Mouse (Mus musculus): ENCODE measurements at regions not wholly inside any gene's neighbourhood (a gene's known extent, or its start where the extent isn't known, plus 50 kb on each side); places are given as distances from the start of the nearest gene placed in this dataset.

DNA sequence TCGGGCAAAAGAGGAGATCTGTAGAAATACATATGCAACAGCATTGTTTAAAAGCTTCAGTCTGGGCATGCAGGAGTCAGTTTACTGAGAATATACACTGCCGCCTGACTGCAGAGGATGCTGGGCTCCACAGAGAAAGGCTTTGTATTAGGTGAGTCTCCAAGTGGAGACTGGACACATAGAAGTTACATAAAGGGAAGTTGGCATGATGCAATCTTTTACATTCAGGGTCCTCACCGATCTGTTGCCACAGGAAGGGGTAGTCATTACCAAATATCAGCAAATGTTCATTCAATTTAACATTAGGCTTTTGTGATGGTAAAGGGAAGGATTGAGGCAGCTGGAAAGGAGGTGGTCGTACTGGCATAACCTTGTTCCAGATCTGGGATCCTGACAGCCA, 89.7 kb upstream of the Arntl start:
- no peak for DNase-seq

DNA sequence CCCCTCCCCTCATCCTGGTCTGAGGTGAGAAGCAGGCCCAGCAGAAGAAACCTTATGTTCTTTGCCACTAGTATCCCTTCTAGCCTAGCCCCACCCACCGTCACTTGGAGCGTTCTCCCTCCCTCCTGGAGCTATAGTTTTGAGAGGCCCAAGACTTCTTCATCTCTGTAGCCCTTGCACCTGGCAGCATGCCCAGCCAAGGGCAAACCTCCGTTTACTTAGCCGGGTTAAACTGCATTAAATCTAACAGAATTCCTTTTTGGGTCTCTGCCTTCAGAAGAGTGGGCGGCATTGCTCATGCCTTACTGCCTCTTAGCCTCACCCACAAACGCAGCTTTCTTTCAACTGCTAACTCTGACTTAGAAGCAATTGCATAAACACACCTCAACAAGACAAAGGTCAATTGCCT, 85.3 kb upstream of the Arntl start:
- peak; percentile 30 for DNase-seq

GRCm38 (mm10) chr7:113126010-113126409, 81.3 kb upstream of the Arntl start:
- no peak for DNase-seq

DNA sequence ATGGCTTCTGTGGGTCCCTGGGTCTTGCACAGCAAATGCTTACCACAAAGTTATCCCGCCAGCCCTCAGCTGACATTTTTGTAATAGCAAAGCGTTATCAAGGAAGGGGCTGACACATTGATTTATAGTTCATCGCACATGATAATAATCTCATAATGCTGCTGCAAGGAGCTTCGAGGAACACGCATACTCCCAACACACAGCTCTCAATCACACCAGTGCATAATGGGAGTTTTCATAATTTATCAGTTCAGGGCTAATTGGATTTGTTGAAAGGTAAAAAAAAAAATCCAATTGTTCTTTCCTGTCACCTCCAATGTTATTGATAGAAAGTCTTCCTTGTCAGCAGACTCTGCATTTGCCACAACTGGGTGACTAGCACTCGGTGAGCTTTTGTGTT, 76.7 kb upstream of the Arntl start:
- DNase-seq, result no peak

- peak; percentile 88 for DNase-seq
These were observed 75.2 kb upstream of the Arntl start for GRCm38 (mm10) chr7:113131945-113132538.

DNA sequence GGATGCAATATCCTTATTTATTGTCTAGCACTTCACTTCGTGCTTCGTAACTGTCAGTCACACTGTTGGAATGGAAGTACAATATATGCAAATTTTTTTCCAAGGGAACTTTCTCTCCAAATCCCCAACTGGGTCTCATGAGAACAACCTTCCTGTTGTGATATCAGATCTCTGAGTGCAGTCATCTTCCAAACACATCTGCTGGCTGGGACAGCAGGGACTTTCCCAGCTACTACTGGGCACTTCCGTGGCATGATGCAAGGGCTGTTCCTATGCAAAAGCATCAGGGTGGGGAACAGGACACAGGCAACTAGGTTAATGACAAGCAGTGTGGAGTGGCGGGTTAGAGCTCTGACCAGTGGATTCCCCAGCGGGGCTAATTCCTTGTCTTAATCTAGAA, 73.4 kb upstream of the Arntl start:
- no peak for DNase-seq

DNA sequence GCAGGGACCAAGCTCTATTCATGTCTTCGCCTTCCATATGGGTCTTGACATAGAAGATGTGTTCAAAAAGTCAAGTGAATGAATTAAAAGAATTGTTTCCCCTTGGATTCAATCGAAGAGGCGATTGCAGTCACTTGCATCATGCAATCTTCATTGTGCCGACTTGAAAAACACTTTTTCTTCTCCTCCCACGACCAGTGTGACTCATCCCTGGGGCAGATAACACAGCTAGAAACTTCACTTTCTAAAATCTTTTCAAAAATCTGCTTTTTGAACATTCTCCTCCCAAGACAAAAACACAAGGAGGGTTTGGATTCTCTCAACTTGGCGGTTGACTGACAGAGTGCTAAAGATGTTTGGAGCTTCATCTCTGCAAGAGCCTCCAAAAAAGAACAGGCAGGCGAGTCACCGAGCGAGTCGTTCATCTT, 67.2 kb upstream of the Arntl start:
- DNase-seq, result no peak

GRCm38 (mm10) chr7:113141846-113142683, 65.2 kb upstream of the Arntl start:
- no peak for DNase-seq

DNA sequence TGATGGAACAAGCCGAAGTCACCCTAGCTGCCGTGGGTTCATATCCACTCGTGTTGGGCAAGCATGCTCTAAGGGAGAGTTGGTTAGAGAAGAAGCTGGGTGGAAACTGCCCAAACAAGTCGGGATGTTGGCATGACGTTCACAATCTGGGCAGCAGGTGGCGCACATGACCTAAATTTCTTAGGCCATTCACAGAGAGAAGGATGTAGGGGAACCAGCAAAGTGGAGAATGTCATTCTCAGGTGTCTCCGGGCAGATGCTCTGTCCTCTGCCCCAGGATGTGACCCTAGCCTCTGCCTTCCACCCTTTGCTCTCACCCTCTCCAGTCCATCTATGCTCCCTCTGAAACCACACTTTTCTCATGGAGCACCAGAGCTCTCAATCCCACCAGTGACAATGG, 63.7 kb upstream of the Arntl start:
- DNase-seq, result peak; percentile 86

GRCm38 (mm10) chr7:113145046-113145445, 62.2 kb upstream of the Arntl start:
- DNase-seq, result no peak

DNA sequence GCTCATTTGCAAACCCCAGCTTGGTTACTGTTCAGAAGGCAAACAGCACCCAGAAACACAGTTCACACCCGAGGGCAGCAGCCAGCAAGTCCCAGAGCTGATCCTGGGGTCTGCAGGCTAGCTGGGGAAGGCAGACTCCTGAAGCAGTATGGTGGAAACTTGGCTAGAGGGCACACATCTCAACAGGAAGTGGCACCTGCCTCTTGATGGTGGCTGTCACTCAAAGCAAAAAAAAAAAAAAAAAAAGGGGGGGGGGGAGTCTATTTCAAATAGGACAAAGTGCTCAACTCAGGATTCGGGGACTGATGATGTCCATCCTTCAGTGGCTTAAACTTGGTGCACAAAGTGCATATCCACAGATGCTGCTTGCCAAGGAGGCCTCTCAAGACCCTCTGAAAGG, 61.2 kb upstream of the Arntl start:
- no peak for DNase-seq

- DNase-seq, result no peak
These were observed 60.7 kb upstream of the Arntl start for GRCm38 (mm10) chr7:113146526-113146925.

DNA sequence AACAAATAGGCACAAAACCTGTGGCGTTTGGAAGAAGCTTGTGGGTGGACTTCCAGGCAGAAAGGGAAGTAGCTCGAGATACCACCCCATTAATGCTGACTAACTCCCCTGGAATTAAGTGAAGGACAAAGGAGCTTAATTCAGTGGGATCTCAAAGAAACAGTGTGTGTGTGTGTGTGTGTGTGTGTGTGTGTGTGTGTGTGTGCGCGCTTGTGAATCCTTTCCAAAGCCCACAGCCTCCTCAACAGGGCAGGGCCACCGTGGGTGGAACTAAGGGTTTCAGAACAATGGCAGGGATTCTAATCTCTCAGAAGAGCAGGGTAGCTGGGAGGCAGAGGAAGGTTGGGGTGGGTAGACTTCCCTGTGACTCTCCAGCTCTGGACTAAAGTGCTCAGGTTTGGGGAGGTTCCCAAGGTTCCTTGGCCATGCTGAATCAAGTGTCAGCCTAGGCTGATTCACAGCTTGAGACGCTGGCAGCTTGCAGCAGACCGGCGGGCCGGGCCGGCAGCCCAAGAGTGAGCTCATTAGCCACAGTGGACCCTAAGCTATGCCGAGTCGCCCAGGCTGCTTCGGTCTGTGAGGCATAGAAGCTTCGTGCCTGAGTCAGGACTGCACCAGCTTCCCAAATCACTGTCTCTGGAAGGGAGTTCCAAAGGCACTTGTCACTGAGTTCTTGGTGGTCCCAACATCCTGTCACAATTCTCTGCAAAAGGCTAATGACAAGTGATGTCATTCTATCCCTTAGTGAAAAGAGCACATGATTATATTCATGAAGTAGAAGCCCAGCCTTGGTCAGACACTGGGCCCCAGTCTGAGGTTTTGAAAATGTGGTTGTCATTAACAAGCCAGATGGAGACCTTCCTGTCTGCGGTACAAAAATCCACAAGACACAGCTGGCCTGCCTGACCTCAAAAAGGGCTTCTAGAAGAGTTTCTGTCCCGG, 59.6 kb upstream of the Arntl start:
- DNase-seq, result no peak

GRCm38 (mm10) chr7:113148700-113149099, 58.6 kb upstream of the Arntl start:
- DNase-seq, result no peak

- DNase-seq, result no peak
These were observed 57.2 kb upstream of the Arntl start for GRCm38 (mm10) chr7:113149966-113150470.

GRCm38 (mm10) chr7:113150789-113151188, 56.5 kb upstream of the Arntl start:
- peak; percentile 45 for DNase-seq

DNA sequence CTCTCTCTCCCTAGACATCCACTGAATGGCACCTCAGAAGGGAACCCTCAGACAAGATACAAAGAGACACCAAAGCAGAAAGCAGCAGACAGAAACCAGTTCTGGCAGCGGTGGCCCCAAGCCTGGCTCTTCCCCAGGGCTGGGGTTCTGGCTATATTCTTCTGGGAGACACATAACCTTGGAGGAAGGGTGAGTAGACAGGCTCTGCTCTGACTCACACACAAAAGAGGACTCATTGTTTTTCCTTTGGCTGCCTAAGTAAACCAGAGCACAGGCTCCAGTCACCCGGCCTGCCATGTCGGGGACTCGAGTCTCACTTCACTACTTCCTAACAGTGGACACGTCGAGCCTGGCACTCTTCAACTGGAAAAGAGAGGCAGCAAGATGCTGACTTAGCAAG, 55.8 kb upstream of the Arntl start:
- no peak for DNase-seq

DNA sequence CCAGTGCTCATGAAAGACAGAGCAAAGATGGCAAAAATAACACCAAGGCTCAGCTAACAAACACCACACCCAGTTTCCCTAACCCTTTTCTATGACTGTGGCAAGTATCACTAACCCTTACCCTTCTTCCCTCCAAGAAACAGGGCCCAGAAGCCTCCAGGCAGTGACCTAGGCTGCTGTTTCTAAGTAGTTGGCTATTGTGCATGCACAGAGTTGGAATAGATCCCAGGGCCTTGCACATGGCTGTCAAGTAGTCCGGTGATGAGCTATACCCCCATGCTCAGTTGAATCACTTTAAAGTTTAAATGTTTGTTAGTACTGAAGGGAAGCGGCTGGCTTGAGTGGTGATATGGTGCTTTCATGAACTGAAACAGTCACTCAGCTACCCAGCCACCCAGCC, 53.9 kb upstream of the Arntl start:
- no peak for DNase-seq

DNA sequence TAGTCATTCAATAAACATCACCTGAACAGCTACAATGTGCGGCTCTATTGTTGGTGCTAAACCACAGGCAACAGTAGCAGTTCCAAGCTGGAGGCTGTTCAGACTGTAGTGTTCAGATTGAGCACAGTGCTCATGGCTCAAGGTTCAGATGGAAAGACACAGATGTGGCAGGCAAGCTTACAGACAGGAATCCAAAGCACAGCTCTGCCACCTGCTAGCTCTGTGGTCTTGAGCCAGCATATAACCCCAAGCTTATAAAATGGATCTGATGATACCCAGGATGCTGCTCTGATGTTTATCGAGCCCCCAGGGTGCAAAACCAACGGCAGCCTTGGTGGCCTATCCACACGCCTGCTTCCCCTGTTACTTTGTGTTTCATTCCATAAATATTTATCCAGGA, 53.2 kb upstream of the Arntl start:
- no peak for DNase-seq

GRCm38 (mm10) chr7:113156366-113156765, 50.9 kb upstream of the Arntl start:
- no peak for DNase-seq

DNA sequence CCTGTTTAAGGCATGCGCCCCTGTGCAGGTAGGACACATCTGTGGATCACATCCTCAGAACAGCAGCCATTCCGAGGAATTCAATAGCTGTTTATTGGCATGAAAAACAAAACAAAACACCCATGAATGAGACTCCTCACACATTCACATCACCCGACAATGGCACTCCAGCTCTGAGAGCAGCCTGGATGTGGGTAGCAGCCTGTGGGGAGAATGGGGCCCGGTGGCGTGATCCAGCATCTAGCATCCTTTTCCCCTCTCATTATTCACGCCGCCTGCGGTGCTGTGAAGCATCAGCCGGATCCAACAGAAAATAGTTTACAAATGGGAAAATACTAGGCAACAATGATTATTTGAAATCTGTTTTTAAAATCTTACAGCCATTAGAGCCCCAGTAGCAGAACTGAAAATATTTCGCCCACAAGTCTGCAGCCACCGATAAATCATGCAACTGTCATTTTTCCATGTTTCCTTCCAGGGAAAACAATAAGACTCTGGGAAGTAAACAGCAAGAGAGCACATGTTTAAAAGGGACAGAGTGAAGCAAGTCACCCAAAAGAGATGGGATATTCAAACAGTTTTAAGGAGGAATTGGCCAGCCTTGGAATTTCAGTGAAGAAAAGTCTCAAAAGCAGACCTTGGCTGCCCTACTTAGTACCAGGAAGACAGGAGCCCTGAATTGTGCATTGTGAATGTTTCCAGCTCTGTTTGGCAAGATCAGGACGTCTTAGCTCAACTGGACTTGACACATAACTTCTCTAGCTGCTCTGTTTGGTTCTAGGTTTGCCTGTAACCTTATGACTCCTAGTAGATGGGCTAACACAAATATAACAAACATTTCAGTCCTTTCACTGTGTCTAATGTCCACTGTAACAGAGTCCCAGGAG, 50.2 kb upstream of the Arntl start:
- DNase-seq, result peak; percentile 57
